Mouse (Mus musculus) lung, adult 2 months (tissue): ENCODE measurements around the gene Klc1.

ENCODE experiments used
- CTCF ChIP-seq: fragments of 200-500 bp; IDR thresholded peaks from 2 replicates; pipeline ENCODE4 v1.5.1; 2011; ENCODE audit warnings: mild to moderate bottlenecking, low read length, control low read depth; ENCODE audit not compliant: insufficient read depth
- POLR2A ChIP-seq: fragments of 200-500 bp; IDR thresholded peaks from 2 replicates; pipeline ENCODE4 v1.6.1; 2011; ENCODE audit warnings: low read depth, mild to moderate bottlenecking, control low read depth, low read length, borderline replicate concordance; ENCODE audit errors: extremely low read depth

DNA sequence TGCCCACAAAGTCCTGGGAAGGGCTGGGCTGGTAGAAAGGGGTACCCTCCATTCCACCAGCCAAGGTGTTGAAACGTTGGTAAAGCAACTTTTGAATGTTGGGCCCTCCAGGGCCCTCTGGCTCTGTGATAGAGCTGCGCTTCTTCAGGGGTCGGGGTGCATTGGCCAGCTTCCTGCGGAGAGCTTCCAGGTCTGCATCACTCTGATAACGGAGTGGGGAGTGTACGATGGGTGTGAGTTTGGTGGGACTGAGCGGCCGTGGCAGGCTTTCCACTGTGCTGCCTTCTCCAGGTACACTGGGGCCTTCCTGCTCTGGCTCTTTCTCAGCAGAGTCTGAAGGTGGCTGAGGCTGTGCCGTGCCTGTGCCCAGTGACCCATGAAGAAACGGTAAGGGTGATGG, 74.8 kb downstream of the Klc1 start:
- TF ChIP-seq CTCF, result no peak
- no peak for TF ChIP-seq POLR2A
